Mouse (Mus musculus): ENCODE data around the gene Mmp17. TPM values are rescaled to one million over a fixed set of nuclear protein-coding genes. Genes with fewer than 3 reads are reported as not detected.

Gene Mmp17
- polyA plus RNA-seq, 1 experiment from 2014 or later: 4.8 TPM

Other genes starting within 250 kb of the Mmp17 start
- 39.8 and 46.3 TPM in 2 replicates for gene Sfswap, start 82.9 kb upstream of the Mmp17 start, polyA plus RNA-seq (2016; fragmentation: Nextera tagmentation; extraction: Ambion mirVana)
- gene Zfp11, start 85.9 kb downstream of the Mmp17 start, polyA plus RNA-seq (2016; fragmentation: Nextera tagmentation; extraction: Ambion mirVana): 6.5 and 6.8 TPM in 2 replicates
- gene Sept14, start 124.3 kb downstream of the Mmp17 start, polyA plus RNA-seq (2016; fragmentation: Nextera tagmentation; extraction: Ambion mirVana): not detected in 2 replicates
- 183 and 185 TPM in 2 replicates for gene Mrps17, start 131.3 kb downstream of the Mmp17 start, polyA plus RNA-seq (2016; fragmentation: Nextera tagmentation; extraction: Ambion mirVana)
- 73.4 and 74.3 TPM in 2 replicates for gene Nipsnap2, start 140.9 kb downstream of the Mmp17 start, polyA plus RNA-seq (2016; fragmentation: Nextera tagmentation; extraction: Ambion mirVana)
- gene Psph, start 203.3 kb downstream of the Mmp17 start, polyA plus RNA-seq (2016; fragmentation: Nextera tagmentation; extraction: Ambion mirVana): 40.2 and 40.5 TPM in 2 replicates

Data from hindbrain, embryonic 10.5 days (tissue).